Mouse (Mus musculus): ENCODE measurements around the gene Gm10681.
"Not testable (repeated sequence)": the region's sequence is repeated elsewhere in the genome, so short reads cannot be mapped to it uniquely, and the experiment has no call there.

The Gm10681 gene

GRCm38 (mm10) chr3:98510414-98510813, 78.2 kb downstream of the Gm10681 start, which contains the start of gene Hsd3b4:
Hsd3b4 (minus strand) TSS chr3:98510514.
- not testable (repeated sequence) for DNase-seq (ENCODE audit: low spot score)

DNA sequence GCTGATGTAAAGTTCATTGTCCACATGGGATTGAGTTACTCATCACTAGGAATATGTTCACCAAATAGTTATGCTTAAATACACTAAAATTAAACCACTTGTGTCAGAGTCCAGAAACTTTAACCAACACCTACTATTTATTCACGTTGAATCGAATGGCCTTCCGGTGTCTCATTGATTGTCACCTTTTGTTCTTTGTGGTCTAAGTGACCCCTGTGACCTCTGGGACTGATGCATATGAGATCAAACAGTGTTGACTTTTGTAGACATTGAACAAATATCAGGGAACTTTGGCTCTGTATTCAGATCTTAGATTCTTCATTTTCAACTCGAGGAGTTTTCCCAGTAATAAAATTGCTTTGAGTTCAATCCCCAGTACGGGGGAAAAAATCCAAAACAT, 81.4 kb downstream of the Gm10681 start:
- not testable (repeated sequence) for DNase-seq (ENCODE audit: low spot score)

All from ovary, postnatal 14 days (tissue).